Mouse (Mus musculus): ENCODE measurements at regions not wholly inside any gene's neighbourhood (a gene's known extent, or its start where the extent isn't known, plus 50 kb on each side); places are given as distances from the start of the nearest gene placed in this dataset.

GRCm38 (mm10) chr3:148656187-148656586, 334.2 kb downstream of the Adgrl2 start:
- Histone ChIP-seq H3K9ac (no peak overlapping the region), H3K27ac (no peak overlapping the region), H3K4me3 (no peak overlapping the region), H3K36me3 (no peaks in the 10 kb centered on the region), H3K4me1 (peaks cover 19% of the 10 kb centered on the region), H3K9me3 (no peaks in the 10 kb centered on the region), H3K4me2 (no peak overlapping the region), H3K27me3 (no peaks in the 10 kb centered on the region)
- no peak for ATAC-seq (ENCODE audit: insufficient number of reproducible peaks, insufficient read depth, low FRiP score, low TSS enrichment, low read depth)
- WGBS, result 81% methylated on average over 7 of the region's 7 CpGs

DNA sequence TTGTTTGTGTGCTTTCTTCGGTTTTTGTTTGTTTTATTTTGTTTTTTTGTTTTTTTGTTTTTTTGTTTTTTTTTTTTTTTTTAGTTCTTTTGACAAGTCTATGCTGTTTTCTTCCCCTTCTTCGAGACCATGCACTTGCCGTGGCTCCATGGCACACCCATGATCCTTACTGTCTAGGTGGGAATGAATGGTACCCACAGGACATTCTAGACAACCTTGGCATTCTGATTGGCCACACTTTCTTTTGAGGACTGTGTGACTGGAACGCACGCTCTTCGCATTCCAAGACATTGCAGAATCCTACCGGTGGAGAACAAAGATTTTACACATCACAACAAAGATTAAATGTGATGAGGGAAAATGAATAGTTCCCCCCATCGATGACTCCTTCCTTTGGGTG, 340.1 kb downstream of the Adgrl2 start:
- WGBS, result 71% methylated on average over 8 of the region's 8 CpGs
- H3K4me2 ChIP-seq, result no peak overlapping the region
- H3K4me3 ChIP-seq, result no peak overlapping the region
- peaks cover under 1% of the 10 kb centered on the region; the same call in 1 of the 2 replicates for H3K4me1 ChIP-seq
- no peaks in the 10 kb centered on the region for H3K27me3 ChIP-seq
- no peak overlapping the region for H3K9ac ChIP-seq
- H3K27ac ChIP-seq, result no peak overlapping the region
- no peaks in the 10 kb centered on the region for H3K36me3 ChIP-seq
- H3K9me3 ChIP-seq, result no peaks in the 10 kb centered on the region
- no peak for ATAC-seq (ENCODE audit: insufficient number of reproducible peaks, insufficient read depth, low FRiP score, low TSS enrichment, low read depth)

DNA sequence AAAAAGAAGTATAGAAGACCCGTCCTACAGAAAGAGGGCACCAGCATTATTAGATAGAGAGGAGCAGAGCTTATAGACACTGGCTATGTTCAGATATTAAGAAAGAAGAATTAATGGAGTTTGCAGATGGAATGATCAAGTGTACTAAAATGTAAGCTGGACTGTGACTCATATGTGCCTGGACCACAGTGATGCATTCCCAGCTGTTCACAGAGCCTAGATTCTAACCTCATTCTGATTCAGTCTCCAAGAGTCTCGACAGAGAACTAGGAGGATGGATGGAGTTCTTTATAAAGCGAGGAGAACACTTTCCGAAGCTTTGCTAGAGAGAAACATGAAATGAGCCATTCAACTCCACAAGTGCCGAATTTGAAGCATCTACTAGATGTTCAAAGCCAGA, 345.4 kb downstream of the Adgrl2 start:
- Histone ChIP-seq H3K9ac (no peak overlapping the region), H3K9me3 (no peaks in the 10 kb centered on the region), H3K4me1 (peaks cover 19% of the 10 kb centered on the region), H3K4me2 (no peak overlapping the region), H3K27ac (no peak overlapping the region), H3K27me3 (no peaks in the 10 kb centered on the region), H3K36me3 (no peaks in the 10 kb centered on the region), H3K4me3 (no peak overlapping the region)
- no peak for ATAC-seq (ENCODE audit: insufficient number of reproducible peaks, insufficient read depth, low FRiP score, low TSS enrichment, low read depth)
- 88% methylated on average over 5 of the region's 5 CpGs for WGBS

DNA sequence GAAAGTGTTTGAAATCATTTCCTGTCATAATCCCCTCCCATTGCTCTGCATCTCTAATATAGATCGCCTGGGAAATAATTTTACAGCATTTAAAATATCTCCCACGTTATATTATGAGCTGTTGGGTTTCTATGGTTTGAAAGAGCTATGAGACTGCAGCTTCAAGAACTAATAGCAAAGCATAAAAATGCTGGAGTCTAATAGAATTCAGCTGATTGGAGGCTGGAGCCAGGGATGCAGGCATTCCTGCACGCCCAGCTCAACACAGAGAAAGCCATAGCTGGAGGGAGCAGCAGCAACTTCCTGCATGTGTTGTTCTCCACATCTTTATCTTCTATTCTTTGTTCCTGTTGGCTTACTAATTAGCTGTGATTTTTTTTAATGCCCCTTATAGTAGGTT, 348.8 kb downstream of the Adgrl2 start:
- 45% methylated on average over 3 of the region's 3 CpGs for WGBS
- Histone ChIP-seq H3K9me3 (no peaks in the 10 kb centered on the region), H3K27me3 (no peaks in the 10 kb centered on the region), H3K4me1 (peaks cover 19% of the 10 kb centered on the region), H3K4me2 (no peak overlapping the region), H3K36me3 (no peaks in the 10 kb centered on the region), H3K27ac (no peak overlapping the region), H3K9ac (no peak overlapping the region), H3K4me3 (no peak overlapping the region)
- ATAC-seq (ENCODE audit: insufficient number of reproducible peaks, insufficient read depth, low FRiP score, low TSS enrichment, low read depth), result no peak

DNA sequence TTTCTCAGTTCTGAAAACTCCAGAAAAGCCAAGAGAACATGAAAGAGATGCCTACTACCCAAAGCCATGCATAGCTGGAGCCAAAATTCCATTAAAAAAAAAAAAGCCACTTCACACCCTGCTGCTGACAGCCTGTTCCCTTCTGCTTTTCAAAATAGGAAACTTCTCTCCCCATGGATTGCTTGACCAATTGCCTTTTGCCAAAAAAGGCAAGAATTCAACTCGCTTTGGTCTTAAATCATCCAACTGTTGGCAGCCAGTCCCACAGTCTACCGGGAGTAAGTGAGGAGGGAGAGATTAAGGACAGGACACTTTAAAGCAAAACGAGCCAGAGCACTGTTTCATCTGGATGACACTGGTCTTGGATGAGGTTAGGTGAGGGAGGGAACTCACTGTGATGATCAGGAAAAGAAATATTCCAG, 349.7 kb downstream of the Adgrl2 start:
- Histone ChIP-seq H3K36me3 (no peaks in the 10 kb centered on the region), H3K4me3 (no peak overlapping the region), H3K4me1 (peaks cover 19% of the 10 kb centered on the region), H3K9me3 (no peaks in the 10 kb centered on the region), H3K9ac (no peak overlapping the region), H3K4me2 (no peak overlapping the region), H3K27ac (no peak overlapping the region), H3K27me3 (no peaks in the 10 kb centered on the region)
- ATAC-seq (ENCODE audit: insufficient number of reproducible peaks, insufficient read depth, low FRiP score, low TSS enrichment, low read depth), result no peak
- 51% methylated on average over 3 of the region's 3 CpGs for WGBS

- H3K27me3 ChIP-seq, result no peaks in the 10 kb centered on the region
- peaks cover 6% of the 10 kb centered on the region for H3K4me1 ChIP-seq
- no peaks in the 10 kb centered on the region for H3K36me3 ChIP-seq
- WGBS, result 79% methylated on average over 4 of the region's 4 CpGs
- no peak overlapping the region for H3K9ac ChIP-seq
- H3K4me3 ChIP-seq, result no peak overlapping the region
- ATAC-seq (ENCODE audit: insufficient number of reproducible peaks, insufficient read depth, low FRiP score, low TSS enrichment, low read depth), result no peak
- H3K4me2 ChIP-seq, result no peak overlapping the region
- H3K9me3 ChIP-seq, result no peaks in the 10 kb centered on the region
- no peak overlapping the region for H3K27ac ChIP-seq
These were observed 355.3 kb downstream of the Adgrl2 start for GRCm38 (mm10) chr3:148635101-148635500.

GRCm38 (mm10) chr3:148634352-148634751, 356.0 kb downstream of the Adgrl2 start:
- no peak overlapping the region for H3K4me2 ChIP-seq
- 67% methylated on average over 3 of the region's 3 CpGs for WGBS
- ATAC-seq (ENCODE audit: insufficient number of reproducible peaks, insufficient read depth, low FRiP score, low TSS enrichment, low read depth), result no peak
- no peaks in the 10 kb centered on the region for H3K36me3 ChIP-seq
- H3K9ac ChIP-seq, result no peak overlapping the region
- H3K27ac ChIP-seq, result no peak overlapping the region
- H3K9me3 ChIP-seq, result no peaks in the 10 kb centered on the region
- H3K4me3 ChIP-seq, result no peak overlapping the region
- H3K4me1 ChIP-seq, result peaks cover 6% of the 10 kb centered on the region
- H3K27me3 ChIP-seq, result no peaks in the 10 kb centered on the region

GRCm38 (mm10) chr3:148633291-148633690, 357.1 kb downstream of the Adgrl2 start:
- Histone ChIP-seq H3K27me3 (no peaks in the 10 kb centered on the region), H3K36me3 (no peaks in the 10 kb centered on the region), H3K4me3 (no peak overlapping the region), H3K4me2 (no peak overlapping the region), H3K9me3 (no peaks in the 10 kb centered on the region), H3K27ac (no peak overlapping the region), H3K9ac (no peak overlapping the region), H3K4me1 (peaks cover 6% of the 10 kb centered on the region)
- 95% methylated on average over 6 of the region's 6 CpGs for WGBS
- no peak for ATAC-seq (ENCODE audit: insufficient number of reproducible peaks, insufficient read depth, low FRiP score, low TSS enrichment, low read depth)

DNA sequence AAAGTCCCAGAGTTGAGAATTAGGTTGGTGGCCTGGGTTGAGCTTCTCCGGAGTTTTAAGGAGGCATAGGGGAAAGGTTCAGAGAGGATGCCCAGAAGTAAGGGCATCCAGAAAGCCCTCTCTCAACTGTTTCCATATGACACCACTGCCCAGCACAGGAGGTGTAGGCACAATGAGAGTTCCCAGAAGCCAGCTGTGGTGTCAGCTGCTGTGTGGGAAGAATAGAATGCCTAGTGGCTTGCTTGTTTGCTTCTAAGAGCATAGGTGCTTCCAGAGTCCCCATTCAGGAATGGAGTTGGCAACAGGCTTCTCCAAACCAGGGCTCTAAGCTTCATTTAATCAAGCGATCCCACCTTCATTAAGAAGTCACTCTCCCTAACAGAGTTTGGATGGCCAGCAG, 357.9 kb downstream of the Adgrl2 start:
- no peak overlapping the region for H3K9ac ChIP-seq
- no peak for ATAC-seq (ENCODE audit: insufficient number of reproducible peaks, insufficient read depth, low FRiP score, low TSS enrichment, low read depth)
- H3K36me3 ChIP-seq, result no peaks in the 10 kb centered on the region
- no peaks in the 10 kb centered on the region for H3K9me3 ChIP-seq
- H3K27ac ChIP-seq, result no peak overlapping the region
- WGBS, result 82% methylated on average over 2 of the region's 2 CpGs
- no peak overlapping the region for H3K4me3 ChIP-seq
- H3K4me2 ChIP-seq, result no peak overlapping the region
- no peaks in the 10 kb centered on the region for H3K27me3 ChIP-seq
- H3K4me1 ChIP-seq, result peaks cover 6% of the 10 kb centered on the region

DNA sequence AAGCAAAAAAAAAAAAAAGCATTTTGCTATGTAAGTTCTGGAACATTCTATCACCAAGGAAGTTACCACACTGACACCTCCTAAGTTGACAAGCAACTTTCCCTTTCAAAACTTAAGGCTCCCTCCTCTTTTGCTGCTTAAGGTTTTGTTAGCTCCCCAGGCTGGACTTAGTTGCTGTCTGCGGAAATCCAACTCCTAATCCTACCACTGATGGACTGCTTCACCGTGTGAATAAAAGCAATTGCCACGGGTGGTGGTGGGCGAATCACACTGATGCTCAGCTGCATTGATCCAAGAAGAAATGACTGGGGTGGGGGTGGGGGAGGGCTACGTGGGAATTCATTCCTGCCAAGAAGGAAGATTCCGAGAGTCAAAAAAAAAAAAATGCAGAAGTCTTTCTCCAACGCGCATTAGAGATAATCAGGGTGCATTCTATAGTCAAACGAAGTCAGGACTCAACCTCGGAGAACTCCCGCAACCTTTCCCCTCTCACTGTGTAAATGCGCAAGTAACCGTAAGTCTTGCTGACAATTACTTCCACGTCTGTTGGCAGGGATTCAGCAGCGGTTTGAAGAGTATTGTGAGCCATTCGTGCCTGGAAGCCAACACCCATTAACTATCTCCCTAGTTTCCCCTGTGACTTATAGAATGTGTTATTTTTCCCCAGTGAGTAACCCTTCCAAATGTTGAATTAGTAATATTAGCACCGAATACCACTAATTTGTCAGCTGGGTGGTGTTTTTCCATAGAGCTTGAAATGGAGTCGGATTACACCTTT, 358.8 kb downstream of the Adgrl2 start:
- no peak overlapping the region for H3K27ac ChIP-seq
- H3K4me2 ChIP-seq, result peak overlapping the region; percentile 16; the same call in 1 of the 2 replicates

DNA sequence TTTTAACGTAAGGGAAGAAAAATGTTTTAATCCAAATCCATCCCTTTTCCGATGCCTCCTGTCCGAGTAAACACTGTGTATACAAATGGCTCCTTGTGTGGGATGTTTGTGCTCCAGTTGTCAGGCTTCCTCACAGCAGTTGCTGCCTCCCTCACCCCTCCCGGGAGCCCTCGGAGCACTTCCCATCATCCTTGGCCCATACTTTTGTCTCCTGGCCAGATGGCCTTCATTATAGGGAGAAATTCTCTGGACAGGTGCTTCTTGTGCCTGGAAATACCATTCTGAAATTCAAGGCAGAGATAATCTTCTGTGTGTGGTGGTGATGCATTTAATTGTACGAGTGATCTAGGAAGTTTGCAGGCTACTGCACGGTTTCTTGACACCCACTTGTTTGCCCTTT, 359.5 kb downstream of the Adgrl2 start:
- H3K9ac ChIP-seq, result no peak overlapping the region
- 26% methylated on average over 7 of the region's 7 CpGs for WGBS
- no peaks in the 10 kb centered on the region for H3K27me3 ChIP-seq
- no peak for ATAC-seq (ENCODE audit: insufficient number of reproducible peaks, insufficient read depth, low FRiP score, low TSS enrichment, low read depth)
- H3K36me3 ChIP-seq, result no peaks in the 10 kb centered on the region
- H3K4me3 ChIP-seq, result no peak overlapping the region
- no peak overlapping the region for H3K27ac ChIP-seq
- no peaks in the 10 kb centered on the region for H3K9me3 ChIP-seq
- peaks cover 6% of the 10 kb centered on the region for H3K4me1 ChIP-seq
- no peak overlapping the region for H3K4me2 ChIP-seq

More for the DNA sequence above, 358.8 kb downstream of the Adgrl2 start:
- WGBS, result 49% methylated on average over 18 of the region's 18 CpGs
- no peak overlapping the region for H3K4me3 ChIP-seq
- H3K9me3 ChIP-seq, result no peaks in the 10 kb centered on the region
- no peaks in the 10 kb centered on the region for H3K27me3 ChIP-seq
- H3K9ac ChIP-seq, result no peak overlapping the region
- H3K4me1 ChIP-seq, result peaks cover 6% of the 10 kb centered on the region
- no peak for ATAC-seq (ENCODE audit: insufficient number of reproducible peaks, insufficient read depth, low FRiP score, low TSS enrichment, low read depth)
- H3K36me3 ChIP-seq, result no peaks in the 10 kb centered on the region

- Histone ChIP-seq H3K27ac (no peak overlapping the region), H3K4me3 (no peak overlapping the region), H3K4me1 (peaks cover 7% of the 10 kb centered on the region), H3K9me3 (no peaks in the 10 kb centered on the region), H3K36me3 (no peaks in the 10 kb centered on the region), H3K27me3 (no peaks in the 10 kb centered on the region), H3K9ac (no peak overlapping the region), H3K4me2 (no peak overlapping the region)
- WGBS, result 77% methylated on average over 9 of the region's 9 CpGs
- no peak for ATAC-seq (ENCODE audit: insufficient number of reproducible peaks, insufficient read depth, low FRiP score, low TSS enrichment, low read depth)
These were observed 375.2 kb downstream of the Adgrl2 start for GRCm38 (mm10) chr3:148614971-148615671.
